Mouse (Mus musculus) heart, adult 11 months (tissue): ENCODE results near the gene Atp2a2.

Experiments used
- DNase-seq: peaks from one replicate; pipeline ENCODE4 v3.0.0; 2022

Gene Atp2a2

DNA sequence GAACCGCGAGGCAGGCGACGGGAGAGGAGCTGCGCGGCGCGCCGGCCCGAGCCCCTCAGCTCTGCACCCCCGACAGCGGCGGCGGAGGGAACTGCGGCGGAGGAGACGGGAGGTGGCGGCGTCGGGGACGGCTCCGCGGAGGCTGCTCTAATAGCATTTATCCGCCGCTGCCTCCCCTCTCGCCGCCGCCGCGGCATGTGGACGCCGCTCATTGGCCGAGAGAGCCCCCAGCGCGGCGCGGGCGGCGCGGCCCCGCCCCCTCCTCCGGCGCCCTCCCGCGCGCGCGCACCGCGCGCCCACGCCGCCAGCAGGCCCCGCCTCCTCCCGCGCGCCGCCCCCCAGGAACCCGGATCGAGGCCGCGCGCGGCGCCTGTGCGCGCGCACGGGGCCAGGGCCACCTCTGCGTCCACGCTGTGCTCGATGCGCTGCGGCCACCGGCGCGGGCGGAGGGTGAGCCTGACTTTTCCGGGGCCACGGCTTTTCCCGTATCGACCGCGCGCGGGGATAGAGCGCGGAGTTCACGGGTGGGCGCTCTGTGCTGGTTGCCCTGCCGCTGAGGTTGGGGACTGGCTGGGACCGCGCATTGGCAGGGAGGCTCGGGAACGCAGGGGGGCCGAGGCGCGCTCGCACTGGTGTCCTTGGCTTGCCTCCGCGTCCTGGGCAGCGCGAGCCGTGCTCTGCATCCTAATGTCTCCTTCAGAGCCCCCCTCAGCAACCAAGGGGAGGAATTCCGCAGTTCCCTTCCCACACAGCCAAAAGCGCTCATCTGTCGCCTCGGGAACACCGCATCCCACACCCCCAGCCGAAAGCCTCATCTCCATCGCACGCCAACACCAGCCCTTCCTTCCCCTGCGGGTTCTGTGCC, at the start of gene Atp2a2:
Atp2a2 (minus strand) TSS at position 149 of the 865 bp plus-strand sequence.
- DNase-seq = peak; percentile 100

DNA sequence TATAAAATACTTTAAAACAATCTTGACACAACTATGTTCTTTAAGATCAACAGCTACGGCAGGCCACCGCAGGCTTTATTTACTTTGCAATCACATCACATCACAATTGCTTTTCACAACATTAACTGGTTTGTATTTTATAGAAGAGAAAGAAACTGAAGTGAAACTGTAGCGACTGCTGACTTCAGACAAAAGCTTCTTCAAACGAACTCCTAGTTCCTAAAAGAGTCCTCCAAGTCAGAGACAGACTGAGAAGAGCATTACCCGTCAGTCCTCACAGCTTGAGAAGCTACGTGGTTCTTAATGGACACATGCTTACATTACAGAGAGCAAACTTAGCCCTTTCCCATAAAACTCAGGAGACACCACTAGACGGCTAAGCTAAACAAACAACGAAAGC, 48.4 kb upstream of the Atp2a2 start:
- no peak for DNase-seq

DNA sequence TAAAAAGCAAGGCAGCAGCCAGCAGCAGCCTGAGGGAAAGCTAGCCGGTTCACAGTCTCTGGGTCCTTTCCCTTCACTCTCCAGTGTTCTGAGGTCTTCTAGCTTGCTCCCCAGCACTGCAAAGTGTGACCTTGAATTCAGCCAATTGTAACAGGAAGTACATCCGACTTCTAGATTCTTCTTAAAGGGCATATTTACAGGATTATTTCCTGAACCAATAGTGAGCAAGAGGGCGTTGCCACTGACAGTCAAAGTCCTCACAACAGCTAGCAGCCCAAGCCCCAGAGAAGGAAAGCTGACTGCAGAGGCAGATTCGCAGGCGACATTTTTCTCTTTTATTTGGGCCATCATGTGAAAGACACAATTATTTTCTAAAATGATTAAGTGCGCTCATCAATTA, 46.6 kb upstream of the Atp2a2 start:
- peak; percentile 96 for DNase-seq

DNA sequence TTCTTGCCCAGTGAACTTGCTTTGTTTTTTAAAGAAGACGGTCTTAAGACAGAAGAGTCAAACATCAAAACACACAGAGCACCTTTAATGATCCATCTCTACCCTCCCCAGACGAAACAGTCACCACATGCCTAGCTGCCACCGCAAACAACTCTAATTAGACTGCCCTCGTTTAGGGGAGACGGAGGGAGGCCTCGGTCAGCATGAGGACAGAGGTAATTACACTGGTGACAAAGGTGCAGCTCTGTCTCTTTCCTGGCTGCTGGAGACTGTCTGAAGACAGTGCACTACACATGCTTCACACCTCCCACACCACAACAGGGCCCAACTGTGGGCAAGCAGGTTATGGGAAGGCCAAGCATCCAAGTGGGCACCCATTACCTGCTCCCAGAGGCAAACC, 45.8 kb upstream of the Atp2a2 start:
- DNase-seq = peak; percentile 89

DNA sequence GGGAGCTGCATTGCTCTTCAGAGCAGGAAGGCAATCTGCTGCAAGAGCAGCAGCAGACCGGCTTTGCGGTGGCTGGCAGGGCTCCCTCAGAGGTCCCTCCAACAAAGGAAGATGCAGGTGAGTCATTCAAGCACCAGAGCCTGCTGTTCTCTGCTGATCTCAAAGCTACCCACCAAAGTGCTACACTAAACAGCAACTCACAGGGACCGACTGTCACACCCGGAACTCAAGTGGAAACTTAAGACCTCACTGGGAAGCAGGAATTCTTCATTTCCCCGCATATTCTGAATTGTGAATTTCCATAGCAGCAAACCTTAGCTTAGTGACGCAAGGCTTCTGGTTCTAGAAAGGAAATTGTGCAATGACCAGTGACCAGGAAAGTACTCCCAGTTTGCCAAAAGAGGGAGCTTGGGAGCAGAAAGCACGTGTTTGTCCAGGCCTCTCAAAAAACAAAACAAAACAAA, 45.3 kb upstream of the Atp2a2 start:
- peak; percentile 96 for DNase-seq

DNA sequence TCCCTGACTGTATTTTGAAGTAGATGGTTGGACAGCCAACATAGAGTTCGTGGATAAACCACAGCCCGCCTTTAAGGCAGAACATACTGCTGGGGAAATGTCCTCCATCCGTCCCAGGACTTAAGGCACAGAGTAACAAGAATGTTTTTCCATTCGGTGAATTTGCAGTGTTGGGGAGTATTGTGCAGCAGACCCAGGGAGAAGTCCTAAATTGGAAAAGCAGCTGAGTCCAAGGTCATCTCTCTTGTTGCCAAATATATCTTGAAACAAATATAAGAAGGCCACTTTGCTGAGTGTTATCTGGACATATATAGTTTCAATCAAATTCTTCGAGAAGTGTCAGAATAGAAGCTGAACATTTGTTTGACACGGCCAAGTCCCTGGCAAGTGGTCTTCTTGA, 41.4 kb upstream of the Atp2a2 start:
- no peak for DNase-seq

DNA sequence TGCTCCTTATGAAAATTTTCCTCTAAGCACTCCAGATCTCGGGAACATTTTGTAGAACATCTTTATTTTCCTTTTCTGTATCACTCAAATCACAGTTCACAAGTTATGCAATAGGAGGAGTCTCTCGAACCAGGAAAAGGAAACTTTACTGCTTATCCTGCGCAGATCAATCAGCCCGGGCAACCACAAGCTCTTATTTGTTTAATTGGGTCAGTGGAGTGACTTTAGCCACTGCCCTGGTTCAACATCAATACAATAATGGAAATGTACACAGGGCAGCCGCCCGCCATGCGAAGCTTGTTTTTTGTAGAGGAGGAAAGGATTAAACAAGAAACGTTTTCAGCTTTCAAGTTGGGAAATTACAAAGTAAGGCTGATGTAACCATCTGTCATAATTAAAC, 39.8 kb upstream of the Atp2a2 start:
- DNase-seq = no peak

DNA sequence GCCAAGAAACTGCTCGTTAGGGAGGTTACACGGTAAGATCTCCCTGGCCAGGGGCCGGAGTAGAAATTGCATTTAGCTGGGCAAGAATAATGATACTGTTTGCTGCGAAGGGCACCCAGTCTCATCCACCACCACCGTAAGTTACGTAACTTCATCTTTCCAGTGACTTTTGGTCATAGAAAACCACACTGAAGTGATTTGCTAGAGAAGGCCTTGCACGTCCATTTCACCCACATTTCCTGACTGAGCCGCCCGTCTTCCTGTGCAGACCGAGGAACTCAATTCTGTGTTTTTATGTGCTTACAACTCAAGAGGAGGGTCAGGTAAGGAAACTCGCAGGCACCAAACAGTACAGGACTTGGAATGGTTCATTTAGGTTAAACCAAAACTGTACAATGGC, 36.1 kb upstream of the Atp2a2 start:
- DNase-seq = peak; percentile 84

DNA sequence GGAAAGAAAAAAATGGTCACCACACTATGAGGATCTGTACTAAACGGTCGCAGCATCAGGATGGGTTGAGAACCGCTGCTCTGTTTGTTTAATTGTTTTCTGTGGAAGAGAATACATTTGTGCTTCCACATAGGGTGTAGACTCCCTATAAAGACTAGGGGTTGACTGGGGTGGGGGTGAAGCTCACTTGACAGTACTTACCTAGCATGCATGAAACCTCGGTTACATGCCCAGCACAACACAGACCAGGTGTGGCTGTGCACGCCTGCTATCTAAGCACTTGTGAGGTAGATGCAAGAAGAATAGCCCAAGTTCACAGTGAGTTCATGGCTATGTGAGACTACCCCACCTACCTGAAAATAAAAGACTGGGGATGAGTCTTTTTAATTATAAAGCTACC, 35.6 kb upstream of the Atp2a2 start:
- peak; percentile 65 for DNase-seq

DNA sequence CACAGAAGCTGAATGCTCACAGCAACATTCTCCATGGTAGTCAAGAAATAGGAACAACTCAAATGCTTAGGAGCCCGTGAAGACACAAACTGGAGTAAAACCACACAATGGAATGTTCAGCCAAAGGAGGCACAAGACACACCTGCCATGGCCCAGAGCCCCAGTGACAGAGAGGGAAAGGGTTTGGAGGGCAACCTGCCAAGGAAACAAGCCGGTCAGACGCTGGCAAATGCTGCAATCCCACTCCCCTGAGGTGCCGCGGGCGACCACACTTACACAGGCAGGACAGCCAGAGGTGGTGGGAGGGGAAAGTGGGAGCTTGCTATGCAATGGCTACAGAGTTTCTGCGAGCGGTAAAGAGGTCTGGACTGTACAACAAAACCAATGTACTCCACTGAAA, 31.9 kb upstream of the Atp2a2 start:
- no peak for DNase-seq

DNA sequence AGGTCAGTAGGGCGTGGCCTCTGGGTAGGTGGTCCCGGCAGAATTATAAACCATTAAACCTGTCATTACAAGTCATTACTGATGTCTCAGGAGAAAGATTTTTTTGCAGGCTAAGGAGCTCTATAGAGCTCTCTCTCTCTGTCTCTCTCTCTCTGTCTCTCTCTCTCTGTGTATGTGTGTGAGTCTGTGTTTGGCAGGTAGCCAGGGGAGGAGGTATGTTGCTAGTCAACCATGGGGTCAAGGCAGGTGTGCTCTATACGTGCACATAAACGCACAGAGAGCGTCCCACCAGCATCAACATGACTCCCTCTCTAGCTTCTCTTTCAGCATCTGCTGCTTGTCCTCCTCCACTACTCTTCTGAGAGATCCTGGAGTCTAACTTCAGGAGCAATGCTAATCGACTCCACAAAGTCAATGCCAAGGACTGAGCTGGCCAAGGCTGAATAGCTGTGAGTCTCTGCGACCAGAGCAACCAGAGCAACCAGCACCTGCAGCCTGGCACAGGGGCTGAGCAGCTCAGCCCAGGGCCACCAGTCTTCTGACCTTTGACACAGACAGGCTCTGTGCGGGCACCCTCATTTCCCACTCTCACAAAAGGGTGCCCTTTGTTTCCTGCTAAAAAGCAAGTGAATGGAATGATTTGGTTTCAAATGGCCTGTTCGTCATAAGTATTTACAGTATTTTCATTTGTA, 28.0 kb upstream of the Atp2a2 start:
- peak; percentile 91 for DNase-seq

DNA sequence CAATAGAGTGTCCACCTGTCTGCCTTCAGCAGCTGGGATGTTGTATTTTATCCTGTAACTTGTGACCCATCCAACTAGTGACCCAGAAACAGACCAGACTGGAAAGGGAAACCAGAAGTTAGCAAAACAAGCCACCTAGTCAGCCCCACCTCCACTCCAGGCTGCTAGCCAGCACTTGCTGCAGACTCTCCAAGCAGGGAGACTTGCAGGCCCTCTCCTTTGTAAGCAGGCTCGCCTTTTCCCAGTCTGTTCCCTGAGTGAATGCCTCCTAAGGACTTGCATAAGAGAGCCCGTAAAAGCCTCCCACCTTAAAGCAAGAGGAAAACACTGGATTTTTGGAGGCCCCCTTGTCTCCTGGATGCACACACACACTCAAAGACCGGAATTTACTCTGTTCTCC, 27.3 kb upstream of the Atp2a2 start:
- DNase-seq = peak; percentile 98

DNA sequence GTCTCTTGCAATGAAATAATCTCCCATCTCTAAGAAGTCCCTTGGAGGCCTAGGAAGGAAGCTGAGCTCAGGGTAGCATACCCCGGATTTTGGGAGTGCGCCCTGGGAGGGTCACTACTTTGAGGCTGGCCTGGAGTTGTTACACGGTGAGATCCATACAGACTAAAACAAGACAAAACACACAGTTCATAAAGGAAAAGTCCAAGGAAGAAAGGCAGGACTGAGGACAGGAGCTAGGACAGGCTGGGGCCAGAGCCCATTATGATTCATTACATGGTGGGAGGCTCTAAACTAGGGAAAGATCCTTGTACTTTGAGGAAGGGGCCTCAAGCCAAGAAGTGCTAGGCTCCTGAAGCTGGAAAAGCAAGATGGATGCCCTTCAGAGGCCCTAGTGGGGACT, 26.6 kb upstream of the Atp2a2 start:
- DNase-seq = peak; percentile 92

DNA sequence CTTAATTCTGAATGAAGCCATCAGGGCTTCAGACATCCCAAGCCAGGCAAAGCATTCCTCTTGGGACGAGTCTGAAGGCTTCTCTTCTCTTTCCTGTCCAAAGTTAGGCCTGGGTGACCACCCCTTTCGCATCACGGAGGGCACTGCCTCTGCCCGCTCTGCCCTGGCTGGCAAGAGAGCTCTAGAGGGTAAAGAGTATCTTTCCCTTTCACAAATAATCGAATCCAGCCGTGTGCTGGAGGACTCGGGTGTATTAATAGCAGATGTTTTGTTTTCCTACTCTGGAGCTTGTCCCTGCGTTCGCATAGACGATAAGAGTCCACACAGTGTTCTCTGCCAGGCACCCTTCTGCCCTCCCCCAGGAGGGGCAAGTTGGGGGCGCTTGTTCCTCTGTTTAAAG, 25.7 kb upstream of the Atp2a2 start:
- peak; percentile 95 for DNase-seq

DNA sequence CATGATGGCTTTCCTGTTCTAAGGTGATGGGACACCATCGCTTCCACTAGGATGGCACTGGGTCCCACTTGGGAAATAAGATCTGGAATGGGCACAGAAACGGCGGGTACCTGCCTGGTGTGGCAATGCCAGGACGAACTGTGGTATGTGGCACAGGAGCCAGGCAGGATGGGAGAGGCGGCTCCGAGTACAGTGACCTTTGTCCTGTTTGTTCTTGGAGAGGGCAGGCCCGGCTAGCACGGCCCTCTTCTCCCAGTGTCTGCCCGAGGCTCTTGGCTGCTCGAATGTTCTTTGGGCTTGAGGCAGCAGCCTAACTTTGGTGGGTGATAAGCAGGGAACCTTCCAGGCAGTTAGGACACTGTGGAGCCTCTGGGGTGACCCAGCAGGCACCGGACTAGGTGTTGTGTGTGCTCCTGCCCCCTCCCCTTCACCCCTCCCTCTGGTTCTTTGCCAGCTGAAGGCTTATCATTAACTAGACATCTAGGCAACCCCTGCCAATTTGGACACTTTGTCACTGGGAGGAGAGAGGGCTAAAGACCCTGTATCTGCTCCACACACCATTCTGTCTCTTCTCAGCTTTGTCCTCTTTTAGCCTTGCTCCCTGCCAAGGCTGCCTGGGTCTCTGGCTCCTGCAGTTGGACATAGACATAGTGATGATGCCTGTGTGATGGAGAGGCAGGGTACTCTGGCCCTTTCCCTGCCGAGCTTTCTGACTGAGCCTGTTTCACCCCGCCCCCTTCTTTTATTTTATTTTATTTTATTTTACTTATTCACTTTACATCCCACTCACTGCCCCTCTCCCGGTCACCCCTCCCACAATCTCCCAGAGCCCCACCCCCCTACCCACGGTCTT, 25.1 kb upstream of the Atp2a2 start:
- peak; percentile 99 for DNase-seq

DNA sequence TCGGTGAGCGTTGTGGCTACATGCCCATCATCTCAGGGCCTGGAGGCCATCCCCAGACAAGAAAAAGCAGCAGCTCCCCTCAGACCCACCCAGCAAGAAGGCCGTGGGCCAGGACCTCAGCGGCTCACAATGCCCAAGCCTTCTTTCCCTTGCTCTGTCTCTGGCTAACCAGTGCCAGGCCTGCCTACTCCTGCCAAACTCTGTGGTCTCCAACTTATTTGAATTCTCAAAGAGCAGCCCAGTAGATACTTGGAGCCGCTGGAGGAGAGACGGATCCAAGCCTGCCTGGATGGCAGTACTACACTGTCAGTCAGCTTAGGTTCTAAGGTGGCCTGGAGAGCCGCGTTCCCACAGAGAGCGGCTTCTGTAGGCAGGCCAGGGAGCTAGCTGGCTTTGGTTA, 24.4 kb upstream of the Atp2a2 start:
- DNase-seq = peak; percentile 95

DNA sequence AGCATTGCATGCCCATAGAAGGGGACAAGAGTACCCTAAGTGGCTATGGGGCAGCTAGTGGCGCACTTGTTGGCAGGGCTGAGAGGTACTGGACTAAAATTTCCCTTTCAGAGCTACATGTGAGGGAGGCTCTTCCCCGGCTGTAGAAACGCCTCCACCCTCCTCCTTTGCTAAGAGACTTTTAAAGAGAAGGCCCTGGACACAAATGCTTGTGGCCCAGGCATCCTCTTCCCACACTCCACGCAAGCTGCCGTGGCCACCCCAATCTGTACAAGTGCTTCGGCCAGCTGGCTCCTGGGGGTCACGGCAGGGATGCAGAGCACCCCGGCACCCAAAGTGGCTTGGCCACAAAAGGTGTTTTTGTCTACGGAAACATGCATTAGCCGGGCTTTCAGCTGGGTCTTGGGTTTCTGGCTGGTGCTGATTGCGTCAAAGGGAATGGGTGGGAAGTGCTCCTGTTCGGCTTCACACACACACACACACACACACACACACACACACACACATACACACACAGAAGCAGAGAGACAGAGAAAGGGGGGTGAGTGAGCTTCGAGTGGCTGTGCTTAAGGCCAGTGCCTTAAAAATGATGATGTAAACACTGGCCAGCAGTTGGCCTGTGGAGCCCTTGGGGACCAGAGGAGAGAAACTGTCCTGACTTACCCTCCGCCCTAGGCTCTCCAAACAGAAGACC, 23.4 kb upstream of the Atp2a2 start:
- DNase-seq = peak; percentile 97

DNA sequence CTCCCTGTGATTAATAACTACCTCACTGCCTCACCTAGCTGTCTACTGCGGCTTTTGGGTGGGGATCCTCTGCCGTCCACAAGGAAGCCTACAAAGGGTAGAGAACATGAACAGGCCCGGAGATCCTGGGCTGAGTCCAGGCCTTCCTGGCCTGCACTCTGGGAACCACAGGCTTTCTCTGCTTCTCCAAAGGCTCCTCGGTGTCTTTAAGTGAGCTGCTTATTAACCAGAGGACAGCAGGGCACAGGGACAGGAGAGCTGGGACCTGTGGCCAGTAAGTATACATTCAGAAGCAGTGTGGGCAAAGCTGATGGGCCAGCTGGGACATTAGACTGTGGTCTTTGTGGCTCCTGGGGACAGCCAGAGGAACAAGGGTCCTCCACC, 22.8 kb upstream of the Atp2a2 start:
- DNase-seq = no peak

DNA sequence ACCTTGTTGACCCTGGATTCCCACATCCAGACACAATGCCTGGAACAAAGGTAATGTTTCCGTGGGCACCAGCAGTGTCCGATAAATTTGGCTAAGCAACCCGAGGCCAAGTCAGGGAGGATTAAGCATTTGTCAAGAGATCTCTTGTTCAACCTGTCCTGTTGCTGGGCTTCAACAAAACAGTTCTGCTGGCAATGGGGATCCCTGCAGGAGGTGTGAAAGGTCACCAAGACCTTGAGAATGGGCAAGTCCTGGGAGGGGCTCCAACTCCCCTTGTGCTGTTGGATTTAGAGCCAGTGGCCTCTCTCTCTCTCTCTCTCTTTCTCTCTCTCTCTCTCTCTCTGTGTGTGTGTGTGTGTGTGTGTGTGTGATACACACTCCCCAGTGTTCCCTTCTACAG, 22.2 kb upstream of the Atp2a2 start:
- DNase-seq = peak; percentile 97

DNA sequence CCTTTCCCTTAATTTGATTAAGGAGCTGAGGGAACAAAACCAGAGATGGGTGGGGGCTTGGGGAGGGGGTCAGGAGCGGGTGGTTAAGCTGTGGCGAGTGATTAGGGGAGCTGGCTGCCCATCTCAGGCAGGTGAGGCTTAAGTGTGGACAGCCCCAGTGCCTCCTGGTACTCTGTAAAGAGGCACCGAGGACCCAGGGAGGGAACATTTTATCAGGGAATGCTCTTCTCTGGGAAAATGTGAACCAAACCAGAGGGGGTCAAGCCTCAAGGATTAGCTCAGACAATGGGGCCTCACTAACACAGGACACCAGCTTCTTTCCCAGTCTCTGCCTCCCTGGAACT, 19.1 kb upstream of the Atp2a2 start:
- no peak for DNase-seq

DNA sequence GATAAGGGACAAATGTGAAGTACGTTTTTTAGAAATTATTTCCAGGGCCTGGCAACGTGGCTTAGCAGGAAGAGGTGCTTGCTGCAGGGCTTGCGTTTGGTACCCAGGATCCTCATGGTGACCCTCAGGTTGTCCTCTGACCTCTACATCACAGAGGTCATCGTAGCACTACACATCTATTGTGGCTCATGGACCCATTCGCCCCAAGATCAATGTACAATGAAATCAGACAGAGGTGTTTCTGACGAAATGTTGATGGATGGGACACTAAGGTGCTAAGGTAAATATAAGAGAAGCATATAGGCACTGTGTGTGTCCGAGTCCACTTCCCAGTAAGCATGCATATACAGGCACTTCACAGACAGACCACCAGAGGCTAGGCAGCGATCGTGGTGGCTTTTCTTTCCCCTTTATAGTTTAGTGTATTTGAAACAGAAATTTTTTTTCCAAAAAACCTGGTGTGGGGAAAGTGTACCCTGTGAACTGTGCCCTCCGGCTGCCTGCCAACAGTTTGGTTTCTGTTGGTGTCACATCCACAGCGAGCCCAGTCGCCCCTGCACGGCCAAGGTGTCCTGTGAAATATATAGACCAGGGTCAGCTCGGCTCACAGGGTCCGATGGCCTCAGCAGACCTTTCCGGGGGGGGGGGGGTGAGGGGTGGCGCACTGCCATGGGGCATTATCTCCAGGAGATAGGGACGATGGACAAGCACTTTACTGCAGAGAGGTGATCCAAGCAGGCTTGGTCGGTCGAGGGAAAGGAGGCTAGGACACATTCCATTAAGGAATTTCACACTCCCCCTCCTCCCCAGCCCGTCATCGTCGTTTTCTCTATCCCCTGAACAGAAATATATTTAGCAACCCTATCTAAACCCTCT, 18.5 kb upstream of the Atp2a2 start:
- DNase-seq = peak; percentile 98
